Mouse (Mus musculus) neural tube, postnatal 0 days (tissue): ENCODE measurements around the gene Grik1. TPM values are rescaled to one million over a fixed set of nuclear protein-coding genes. Genes with fewer than 3 reads are reported as not detected.

ENCODE experiments used
- polyA plus RNA-seq: library from polyadenylated mRNA; unstranded; fragments of >200 nt; fragmentation: Nextera tagmentation; extraction: Ambion mirVana; gene quantifications from 2 replicates; pipeline ENCODE4 v1.2.1, GENCODE M21; 2015

Gene Grik1
- 31.5 and 33.0 TPM in 2 replicates for polyA plus RNA-seq

DNA sequence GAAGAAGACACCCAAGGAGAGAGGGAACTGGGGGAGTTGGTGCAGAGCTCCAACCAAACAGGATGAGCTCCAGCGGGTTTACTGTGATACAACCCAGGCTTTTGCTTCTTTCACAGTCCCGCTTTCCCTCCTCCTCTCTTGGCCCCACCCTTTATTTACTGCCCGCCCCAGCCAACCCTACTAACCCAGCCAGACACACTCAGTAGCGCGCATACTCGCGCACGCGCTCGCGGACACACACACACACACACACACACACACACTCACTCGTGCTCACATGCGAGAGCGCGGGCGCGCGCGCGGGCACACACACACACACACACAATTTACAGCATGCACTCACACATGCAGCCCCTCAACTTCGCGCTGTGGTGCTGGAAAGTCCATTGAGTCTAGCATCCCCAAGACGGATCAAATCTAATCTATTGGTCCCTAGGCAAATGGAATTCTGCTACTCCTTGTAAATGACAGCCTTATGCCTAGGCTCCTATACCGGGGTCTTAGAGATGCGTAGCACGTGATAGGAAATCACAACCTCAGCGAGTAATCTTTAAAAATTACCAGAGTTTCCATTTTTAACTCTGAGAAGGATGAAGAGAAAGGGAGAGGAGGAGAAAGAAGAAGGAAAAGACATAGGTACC is at the start of gene Grik1:
TSS of gene Grik1 (minus strand) at position 134 of the 641 bp plus-strand sequence.

Other genes with a start within 250 kb of the Grik1 start
- gene Cldn17, start 216.7 kb upstream of the Grik1 start, polyA plus RNA-seq: not detected in 2 replicates